Mouse (Mus musculus): Measurements from ENCODE around the gene Slc26a6.

Gene Slc26a6

DNA sequence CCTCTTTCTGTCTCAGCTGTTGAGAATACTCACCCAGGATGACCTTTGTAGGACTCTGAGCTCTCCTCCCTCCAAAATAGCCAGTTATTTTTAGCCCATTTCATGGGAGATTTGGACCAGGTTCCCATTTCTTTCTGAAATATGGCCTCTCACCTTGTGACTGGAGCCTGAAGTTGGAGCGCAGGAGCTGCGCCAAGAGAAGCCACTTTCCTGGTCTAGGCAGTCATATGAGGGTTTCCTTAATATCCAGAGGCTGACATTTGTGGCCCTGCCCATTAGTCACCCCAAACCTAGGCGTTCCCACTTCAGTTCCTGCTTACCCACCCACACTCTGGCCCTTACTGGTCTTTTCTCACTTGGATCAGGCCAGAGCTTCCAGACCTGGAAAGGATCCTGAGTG lies at the start of gene Slc26a6:
TSS of gene Slc26a6 (plus strand) at position 308 of the 400 bp plus-strand sequence.
- DNase-seq: no peak

DNA sequence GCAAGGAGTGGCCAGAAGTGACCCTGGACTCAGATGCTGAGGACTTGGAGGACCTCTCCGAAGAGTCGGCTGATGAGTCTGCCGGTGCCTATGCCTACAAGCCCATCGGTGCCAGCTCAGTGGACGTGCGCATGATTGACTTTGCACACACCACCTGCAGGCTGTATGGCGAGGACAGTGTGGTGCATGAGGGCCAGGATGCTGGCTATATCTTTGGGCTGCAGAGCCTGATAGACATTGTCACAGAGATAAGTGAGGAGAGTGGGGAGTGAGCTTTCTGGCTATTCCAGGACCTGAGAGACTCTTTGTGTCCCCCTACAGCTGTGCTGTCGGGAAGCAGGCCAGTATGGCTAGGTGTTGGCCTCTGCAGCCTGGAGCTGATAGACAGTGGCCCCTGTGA lies 47.3 kb upstream of the Slc26a6 start:
- DNase-seq: no peak

DNA sequence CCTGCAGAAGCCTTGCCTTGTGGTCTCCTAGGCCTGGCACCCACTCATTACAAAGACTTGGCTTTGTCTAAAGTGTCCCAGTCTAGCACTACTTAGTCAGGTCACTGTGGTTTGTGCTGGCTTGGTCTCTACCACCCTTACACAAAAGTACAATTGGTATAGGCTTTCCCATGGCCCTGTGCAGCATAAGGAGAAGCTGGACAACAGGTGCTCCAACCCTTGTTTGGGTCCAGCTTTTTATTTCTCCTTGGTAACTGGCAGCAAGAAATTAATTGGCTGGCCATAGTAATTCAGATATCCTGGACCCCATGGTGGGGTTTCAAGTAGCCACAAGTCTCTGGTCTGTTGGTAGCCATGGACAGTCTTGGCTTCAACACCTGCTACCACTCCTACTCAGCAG lies 46.7 kb upstream of the Slc26a6 start:
- DNase-seq: no peak

DNA sequence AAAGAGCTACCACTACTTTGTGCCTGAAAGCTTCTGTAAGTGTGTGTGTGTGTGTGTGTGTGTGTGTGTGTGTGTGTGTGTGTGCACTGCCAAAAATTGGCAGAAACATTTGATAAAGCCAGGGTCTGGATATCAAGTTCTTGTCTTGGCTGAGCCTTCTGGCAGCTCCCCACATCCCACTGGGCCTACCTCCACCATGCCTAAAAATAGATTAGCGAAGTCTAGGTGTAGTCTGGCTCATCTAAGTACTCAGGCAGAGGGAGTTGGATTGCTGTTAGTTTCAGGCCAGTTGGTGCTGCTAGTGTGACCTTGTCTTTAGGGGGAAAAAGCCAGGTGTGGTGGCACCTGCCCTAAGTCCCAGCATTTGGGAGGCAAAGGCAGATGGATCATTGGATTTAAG lies 46.3 kb upstream of the Slc26a6 start:
- no peak for DNase-seq

- no peak for DNase-seq
Observed at GRCm38 (mm10) chr9:108807674-108808073, 45.4 kb upstream of the Slc26a6 start.

DNA sequence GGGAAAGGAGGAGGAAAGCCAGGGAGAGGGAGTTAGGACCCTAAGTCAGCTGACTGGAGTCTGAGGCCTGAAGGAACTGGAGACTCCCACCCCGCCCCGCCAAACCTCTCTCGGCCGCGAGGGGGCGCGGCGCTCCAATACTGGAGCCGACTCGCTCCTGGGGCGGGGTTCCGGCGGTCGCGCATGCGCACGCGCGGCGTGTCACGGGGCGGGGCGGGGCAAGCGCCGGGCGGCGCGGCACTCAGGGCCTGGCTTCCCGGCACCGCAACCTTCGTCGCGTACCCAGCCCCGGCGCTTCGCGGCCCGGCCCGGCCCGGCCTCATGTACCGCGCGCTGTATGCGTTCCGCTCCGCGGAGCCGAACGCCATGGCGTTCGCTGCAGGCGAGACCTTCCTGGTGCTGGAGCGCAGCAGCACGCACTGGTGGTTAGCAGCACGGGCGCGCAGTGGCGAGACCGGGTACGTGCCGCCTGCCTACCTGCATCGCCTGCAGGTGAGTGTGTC lies 44.9 kb upstream of the Slc26a6 start, which contains the start of gene Nckipsd:
TSS of gene Nckipsd (plus strand) at position 206 of the 503 bp plus-strand sequence.
- DNase-seq: peak; percentile 92

DNA sequence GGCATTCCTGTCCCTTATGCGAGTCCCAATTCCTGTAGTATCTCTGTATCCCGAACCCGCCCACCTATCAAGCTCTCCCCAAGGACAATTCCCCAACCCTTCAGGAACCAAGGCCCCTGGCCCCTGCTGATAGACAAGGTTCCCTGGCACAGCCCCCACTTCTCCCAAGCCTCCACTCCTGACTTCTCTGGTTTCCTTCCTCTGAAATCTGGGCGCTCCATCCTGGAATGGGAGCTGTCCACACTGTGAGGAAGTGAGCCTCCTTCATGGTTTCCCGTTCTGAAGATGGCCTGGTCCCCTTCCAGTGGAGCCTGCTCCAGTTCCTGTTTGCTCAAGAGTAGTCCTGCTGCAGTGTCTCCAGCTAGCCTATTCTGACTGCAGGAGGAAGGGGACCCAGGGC lies 43.9 kb upstream of the Slc26a6 start:
- no peak for DNase-seq

GRCm38 (mm10) chr9:108809723-108810122 lies 43.4 kb upstream of the Slc26a6 start:
- no peak for DNase-seq

DNA sequence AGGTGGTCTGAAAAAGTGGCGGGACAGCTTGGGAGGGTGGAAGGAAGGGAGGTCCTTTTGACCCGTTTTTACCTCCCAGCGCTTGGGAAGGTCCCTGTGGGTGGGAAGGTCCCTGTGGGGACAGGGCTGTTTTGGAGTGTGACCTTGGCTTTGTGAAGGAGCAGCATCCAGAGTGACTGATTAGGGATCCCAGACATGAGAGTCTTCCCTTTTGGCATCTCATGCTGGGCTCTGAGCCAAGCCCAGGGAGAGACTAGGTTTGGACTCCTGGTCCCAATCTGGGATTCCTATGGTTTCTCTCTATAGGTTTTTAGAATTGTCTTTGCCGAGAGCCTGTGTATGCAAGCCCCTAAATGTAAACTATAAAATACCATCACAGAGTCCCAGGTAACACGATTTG lies 42.6 kb upstream of the Slc26a6 start:
- no peak for DNase-seq

GRCm38 (mm10) chr9:108815557-108815956 lies 37.5 kb upstream of the Slc26a6 start:
- DNase-seq: no peak

GRCm38 (mm10) chr9:108819495-108819894 lies 33.6 kb upstream of the Slc26a6 start:
- no peak for DNase-seq

- no peak for DNase-seq
Observed at GRCm38 (mm10) chr9:108820077-108820476, 33.0 kb upstream of the Slc26a6 start.

DNA sequence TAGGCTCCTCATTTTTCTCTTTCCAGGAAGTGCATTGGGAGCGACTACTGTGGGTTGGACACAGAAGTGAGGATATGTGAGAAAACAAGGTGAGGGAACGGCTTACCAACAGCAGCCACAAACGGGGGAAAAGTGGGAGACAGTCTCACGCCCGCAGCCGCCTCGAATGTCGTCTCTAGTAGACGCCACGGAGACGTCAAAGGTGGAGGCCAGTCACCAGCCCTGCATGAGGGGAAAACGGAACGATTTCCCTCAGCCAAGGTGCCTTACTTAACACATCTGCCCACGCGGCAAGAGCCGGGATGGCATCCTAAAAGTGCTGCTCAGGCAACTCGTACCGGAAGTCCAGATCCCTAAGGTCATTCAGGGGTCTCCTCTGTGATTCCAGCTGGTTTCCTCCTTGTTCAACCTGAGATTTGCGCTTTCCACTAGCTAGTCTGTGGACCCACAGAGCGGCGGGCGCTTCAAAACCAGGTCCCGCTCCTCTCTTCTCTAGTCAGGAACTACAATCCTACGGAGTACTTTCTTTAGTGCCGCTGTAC lies 28.9 kb upstream of the Slc26a6 start:
- DNase-seq: no peak

- DNase-seq: peak; percentile 95
Observed at GRCm38 (mm10) chr9:108824755-108825413, 28.2 kb upstream of the Slc26a6 start.

GRCm38 (mm10) chr9:108825820-108826699 lies 27.0 kb upstream of the Slc26a6 start, which contains the start of gene Celsr3:
Gene Celsr3, plus strand, starts transcription at chr9:108826320.
- DNase-seq: peak; percentile 89

DNA sequence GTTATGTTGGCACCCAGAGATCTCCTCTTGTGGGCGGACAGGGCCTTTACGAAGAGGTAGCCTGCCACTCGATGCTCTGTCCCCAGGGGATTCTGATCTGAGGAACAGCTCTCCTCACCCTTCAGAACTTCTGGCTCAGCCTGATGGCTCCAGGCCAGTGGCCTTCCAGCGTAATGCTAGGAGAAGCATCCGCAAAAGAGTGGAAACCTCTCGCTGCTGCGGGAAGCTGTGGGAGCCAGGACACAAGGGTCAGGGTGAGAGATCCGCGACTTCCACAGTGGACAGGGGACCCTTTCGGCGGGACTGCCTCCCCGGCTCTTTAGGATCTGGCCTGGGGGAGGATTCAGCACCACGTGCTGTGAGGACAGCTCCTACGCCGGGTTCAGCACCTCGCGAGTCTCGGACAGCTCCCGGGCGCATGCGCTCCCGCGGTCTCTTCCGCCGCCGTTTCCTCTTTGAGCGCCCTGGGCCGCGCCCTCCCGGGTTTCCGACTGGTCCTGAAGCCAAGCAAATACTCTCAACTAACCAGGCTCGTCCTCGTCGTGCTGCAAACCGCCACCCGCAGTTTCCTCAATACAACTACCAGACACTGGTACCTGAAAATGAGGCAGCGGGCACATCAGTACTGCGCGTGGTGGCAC lies 26.3 kb upstream of the Slc26a6 start:
- no peak for DNase-seq

GRCm38 (mm10) chr9:108827454-108827853 lies 25.6 kb upstream of the Slc26a6 start:
- DNase-seq: no peak

DNA sequence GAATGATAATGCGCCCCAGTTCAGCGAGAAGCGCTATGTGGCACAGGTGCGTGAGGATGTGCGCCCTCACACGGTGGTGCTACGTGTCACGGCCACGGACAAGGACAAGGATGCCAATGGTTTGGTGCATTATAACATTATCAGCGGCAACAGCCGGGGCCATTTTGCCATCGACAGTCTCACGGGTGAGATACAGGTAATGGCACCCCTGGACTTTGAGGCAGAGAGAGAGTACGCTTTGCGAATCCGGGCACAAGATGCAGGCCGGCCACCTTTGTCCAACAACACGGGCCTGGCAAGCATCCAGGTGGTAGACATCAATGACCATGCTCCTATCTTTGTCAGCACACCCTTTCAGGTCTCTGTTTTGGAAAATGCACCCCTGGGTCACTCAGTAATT lies 25.2 kb upstream of the Slc26a6 start:
- DNase-seq: no peak

DNA sequence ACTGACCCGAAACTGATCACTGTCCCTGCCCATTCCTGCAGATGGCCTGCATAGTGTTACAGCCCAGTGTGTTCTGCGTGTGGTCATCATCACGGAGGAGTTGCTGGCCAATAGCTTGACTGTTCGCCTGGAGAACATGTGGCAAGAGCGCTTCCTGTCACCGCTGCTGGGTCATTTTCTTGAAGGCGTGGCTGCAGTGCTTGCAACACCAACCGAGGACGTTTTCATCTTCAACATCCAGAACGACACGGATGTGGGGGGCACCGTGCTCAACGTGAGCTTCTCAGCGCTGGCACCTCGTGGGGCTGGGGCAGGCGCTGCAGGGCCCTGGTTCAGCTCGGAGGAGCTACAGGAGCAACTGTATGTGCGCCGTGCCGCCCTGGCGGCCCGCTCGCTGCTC lies 21.4 kb upstream of the Slc26a6 start:
- DNase-seq: no peak

DNA sequence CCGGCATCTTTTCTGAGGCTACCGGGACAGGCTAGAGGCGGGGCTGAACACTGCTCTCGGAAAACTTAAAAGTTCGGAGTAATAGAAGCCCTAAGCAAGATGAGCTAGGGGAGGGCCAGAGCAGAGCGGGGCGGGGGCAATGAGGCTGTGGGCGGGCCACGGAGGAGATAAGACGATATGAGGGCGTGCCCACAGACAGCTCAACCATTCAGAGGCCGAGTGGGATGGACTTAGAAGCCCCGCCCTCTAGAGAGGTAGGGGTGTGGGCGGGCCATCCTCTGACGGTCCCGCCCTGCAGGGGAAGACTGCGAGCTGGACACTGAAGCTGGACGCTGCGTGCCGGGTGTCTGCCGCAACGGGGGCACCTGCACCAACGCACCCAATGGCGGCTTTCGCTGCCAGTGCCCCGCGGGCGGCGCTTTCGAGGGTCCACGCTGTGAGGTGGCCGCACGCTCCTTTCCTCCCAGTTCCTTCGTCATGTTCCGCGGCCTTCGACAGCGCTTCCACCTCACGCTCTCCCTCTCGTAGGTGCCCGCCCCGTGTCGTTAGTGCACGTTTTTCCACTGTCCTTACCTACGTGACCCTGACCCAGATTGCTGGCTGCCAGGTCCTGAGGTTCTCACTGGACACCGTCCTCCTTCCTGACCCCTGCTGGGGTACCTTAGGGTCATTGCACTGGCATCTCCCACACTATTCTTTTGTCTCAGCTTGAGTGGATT lies 20.5 kb upstream of the Slc26a6 start:
- DNase-seq: peak; percentile 92

DNA sequence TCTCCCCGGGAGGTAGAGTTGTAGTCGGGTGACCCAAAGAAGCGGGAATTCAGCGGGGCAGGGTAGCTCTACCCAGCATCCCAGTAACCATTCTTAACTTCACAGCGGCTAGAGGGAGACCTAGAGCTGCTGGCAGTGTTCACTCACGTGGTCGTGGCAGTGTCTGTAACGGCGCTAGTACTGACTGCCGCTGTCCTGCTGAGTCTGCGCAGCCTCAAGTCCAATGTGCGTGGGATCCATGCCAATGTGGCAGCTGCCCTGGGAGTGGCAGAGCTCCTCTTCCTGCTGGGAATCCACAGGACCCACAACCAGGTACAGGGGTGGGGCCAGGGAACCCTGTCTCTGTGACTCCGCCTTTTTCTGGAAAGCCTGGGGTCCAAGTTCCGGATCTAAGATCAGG lies 10.1 kb upstream of the Slc26a6 start:
- DNase-seq: peak; percentile 72

DNA sequence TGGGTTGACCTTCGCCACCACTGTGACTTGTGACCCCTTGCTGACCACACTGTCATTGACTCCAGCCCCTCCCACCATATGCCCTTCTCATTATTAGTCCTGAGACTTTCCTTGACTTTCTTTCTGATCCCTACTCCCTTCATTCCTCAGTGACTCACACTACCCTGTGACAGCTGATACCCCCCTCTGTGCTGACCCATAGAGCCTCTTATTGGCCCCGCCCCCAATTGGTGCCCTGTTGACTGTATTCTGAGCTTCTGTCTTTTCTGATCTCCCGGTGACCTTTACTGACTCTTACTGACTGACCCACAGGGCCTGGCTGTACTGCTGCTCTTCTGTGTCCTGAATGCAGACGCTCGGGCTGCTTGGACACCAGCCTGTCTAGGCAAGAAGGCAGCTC lies 7.7 kb upstream of the Slc26a6 start:
- DNase-seq: no peak
